Mouse (Mus musculus) liver, postnatal 0 days (tissue): Measurements from ENCODE around the gene Serpinf2. TPM values are rescaled to one million over a fixed set of nuclear protein-coding genes. Genes with fewer than 3 reads are reported as not detected.
A peak's percentile ranks its signal among the peaks of the same experiment; 100 is the strongest.

ENCODE experiments used
- ATAC-seq: fragments of 200-750 bp; cut with Nextera tagmentation; 2 replicates; pipeline ENCODE4 v1.8.0; 2017; ENCODE audit warnings: mild to moderate bottlenecking, moderate library complexity
- DNase-seq: peaks from one replicate; pipeline ENCODE4 v3.0.0-alpha.2; 2016
- H3K27ac ChIP-seq: fragments of 300-500 bp; sonication (generic); 2 replicates; pipeline ENCODE4 v1.5.1; 2014; ENCODE audit warnings: antibody characterized with exemption, moderate library complexity, mild to moderate bottlenecking, low read depth
- H3K27me3 ChIP-seq: fragments of 300-500 bp; sonication (generic); 2 replicates; pipeline ENCODE4 v1.6.1; 2014; ENCODE audit warnings: low read length, control low read depth, mixed read lengths; ENCODE audit not compliant: insufficient read depth
- H3K36me3 ChIP-seq: fragments of 300-500 bp; sonication (generic); replicated peaks from 2 replicates; pipeline ENCODE4 v1.6.1; 2014; ENCODE audit warnings: mild to moderate bottlenecking, control low read depth, low read length, moderate library complexity, mixed read lengths; ENCODE audit not compliant: insufficient read depth
- H3K4me1 ChIP-seq: fragments of 300-500 bp; sonication (generic); 2 replicates; pipeline ENCODE4 v1.6.1; 2014; ENCODE audit warnings: antibody characterized with exemption, mild to moderate bottlenecking, control low read depth; ENCODE audit not compliant: insufficient read depth
- H3K4me2 ChIP-seq: fragments of 300-500 bp; sonication (generic); 2 replicates; pipeline ENCODE4 v1.6.1; 2014; ENCODE audit warnings: low read depth, mild to moderate bottlenecking, low read length, moderate library complexity, mixed read lengths
- H3K4me3 ChIP-seq: fragments of 300-500 bp; sonication (generic); 2 replicates; pipeline ENCODE4 v1.5.1; 2014; ENCODE audit warnings: low read depth, low read length
- H3K9ac ChIP-seq: fragments of 300-500 bp; sonication (generic); replicated peaks from 2 replicates; pipeline ENCODE4 v1.6.1; 2014; ENCODE audit warnings: mild to moderate bottlenecking, moderate library complexity
- H3K9me3 ChIP-seq: fragments of 300-500 bp; sonication (generic); 2 replicates; pipeline ENCODE4 v1.6.1; 2016; ENCODE audit warnings: mild to moderate bottlenecking, control low read depth, low read length, mixed read lengths
- CTCF ChIP-seq: sonication (generic); IDR thresholded peaks from 2 replicates; pipeline ENCODE4 v1.5.1; 2016; ENCODE audit warnings: antibody characterized with exemption, low read depth
- EP300 ChIP-seq: IDR thresholded peaks from 2 replicates; pipeline ENCODE4 v1.6.1; 2016; ENCODE audit warnings: antibody characterized with exemption, low read depth, mild to moderate bottlenecking
- WGBS: fragments of 180-500 bp; shearing (Covaris S2); extraction: QIAGEN DNeasy Blood & Tissue Kit; methylation state at CpG from one replicate; pipeline ENCODE4 v1.1.7; 2014; ENCODE audit not compliant: insufficient replicate concordance; 5-methylcytosine and 5-hydroxymethylcytosine counted together
- polyA plus RNA-seq: library from polyadenylated mRNA; unstranded; fragments of >200 nt; fragmentation: Nextera tagmentation; extraction: Ambion mirVana; gene quantifications from 2 replicates; pipeline ENCODE4 v1.2.1, GENCODE M21; 2015

The Serpinf2 gene
- polyA plus RNA-seq, 1 experiment from 2014 or later, result 975 TPM

GRCm38 (mm10) chr11:75439951-75440350 is 560 bp upstream of the Serpinf2 start:
- peak overlapping the region; percentile 76 for H3K27ac ChIP-seq
- no peak overlapping the region for H3K4me2 ChIP-seq
- H3K4me3 ChIP-seq, result no peak overlapping the region
- ATAC-seq (no peak), DNase-seq (no peak)
- TF ChIP-seq CTCF (no peak), EP300 (no peak)
- H3K27me3 ChIP-seq, result no peaks in the 10 kb centered on the region
- peaks cover 43% of the 10 kb centered on the region for H3K36me3 ChIP-seq
- no peaks in the 10 kb centered on the region for H3K9me3 ChIP-seq
- no peak overlapping the region for H3K9ac ChIP-seq
- H3K4me1 ChIP-seq, result peaks cover 30% of the 10 kb centered on the region
- WGBS, result 72% methylated on average over 3 of the region's 3 CpGs

- H3K4me3 ChIP-seq, result peak overlapping the region; percentile 47
- TF ChIP-seq EP300 (no peak), CTCF (no peak)
- ATAC-seq (peak; percentile 40), DNase-seq (no peak)
- peaks cover 41% of the 10 kb centered on the region for H3K36me3 ChIP-seq
- no peaks in the 10 kb centered on the region for H3K27me3 ChIP-seq
- peak overlapping the region; percentile 95 for H3K27ac ChIP-seq
- peaks cover 25% of the 10 kb centered on the region for H3K4me1 ChIP-seq
- peak overlapping the region; percentile 70 for H3K9ac ChIP-seq
- 62% methylated on average over 3 of the region's 3 CpGs for WGBS
- H3K4me2 ChIP-seq, result peak overlapping the region; percentile 65
- H3K9me3 ChIP-seq, result peaks cover 4% of the 10 kb centered on the region; the same call in 1 of the 2 replicates
Observed at GRCm38 (mm10) chr11:75438804-75439203, 587 bp downstream of the Serpinf2 start.

- Histone ChIP-seq H3K4me3 (peak overlapping the region; percentile 47), H3K36me3 (peaks cover 36% of the 10 kb centered on the region), H3K9ac (peak overlapping the region; percentile 70)
Observed at GRCm38 (mm10) chr11:75438194-75438593, 1.2 kb downstream of the Serpinf2 start.

GRCm38 (mm10) chr11:75434138-75434537 is 5.3 kb downstream of the Serpinf2 start:
- 86% methylated on average over 5 of the region's 5 CpGs for WGBS
- DNase-seq, result no peak
- Histone ChIP-seq H3K9ac (no peak overlapping the region), H3K4me3 (no peak overlapping the region), H3K4me1 (peaks cover 3% of the 10 kb centered on the region; the same call in 1 of the 2 replicates), H3K27me3 (no peaks in the 10 kb centered on the region), H3K4me2 (no peak overlapping the region), H3K9me3 (peaks cover 4% of the 10 kb centered on the region; the same call in 1 of the 2 replicates), H3K36me3 (peaks cover 26% of the 10 kb centered on the region; the same call in 1 of the 2 replicates), H3K27ac (no peak overlapping the region)
- no peak for ATAC-seq
- peak; percentile 64 for TF ChIP-seq CTCF
- TF ChIP-seq EP300, result no peak

More at GRCm38 (mm10) chr11:75438194-75438593, 1.2 kb downstream of the Serpinf2 start:
- Histone ChIP-seq H3K4me2 (peak overlapping the region; percentile 65), H3K4me1 (peaks cover 23% of the 10 kb centered on the region), H3K9me3 (peaks cover 4% of the 10 kb centered on the region; the same call in 1 of the 2 replicates), H3K27me3 (no peaks in the 10 kb centered on the region), H3K27ac (peak overlapping the region; percentile 95)
- DNase-seq (no peak), ATAC-seq (no peak)
- TF ChIP-seq EP300, result no peak
- no peak for TF ChIP-seq CTCF
- 57% methylated on average over 13 of the region's 13 CpGs for WGBS

GRCm38 (mm10) chr11:75431307-75431706 is 8.1 kb downstream of the Serpinf2 start:
- peaks cover 26% of the 10 kb centered on the region; the same call in 1 of the 2 replicates for H3K36me3 ChIP-seq
- peaks cover 3% of the 10 kb centered on the region; the same call in 1 of the 2 replicates for H3K4me1 ChIP-seq
- no peak overlapping the region for H3K4me3 ChIP-seq
- H3K27ac ChIP-seq, result no peak overlapping the region
- no peaks in the 10 kb centered on the region for H3K27me3 ChIP-seq
- peaks cover 4% of the 10 kb centered on the region; the same call in 1 of the 2 replicates for H3K9me3 ChIP-seq
- TF ChIP-seq EP300 (no peak), CTCF (no peak)
- H3K9ac ChIP-seq, result no peak overlapping the region
- WGBS, result 83% methylated on average over 11 of the region's 11 CpGs
- no peak overlapping the region for H3K4me2 ChIP-seq
- no peak for ATAC-seq
- DNase-seq, result no peak

GRCm38 (mm10) chr11:75429019-75429705 is 10.2 kb downstream of the Serpinf2 start:
- no peak for DNase-seq

More at GRCm38 (mm10) chr11:75429019-75429705, 10.2 kb downstream of the Serpinf2 start:
- Histone ChIP-seq H3K4me1 (no peaks in the 10 kb centered on the region; the same call in 1 of the 2 replicates), H3K9ac (no peak overlapping the region), H3K4me2 (no peak overlapping the region), H3K9me3 (peaks cover 1% of the 10 kb centered on the region; the same call in 1 of the 2 replicates), H3K36me3 (peaks cover 16% of the 10 kb centered on the region; the same call in 1 of the 2 replicates), H3K27me3 (no peaks in the 10 kb centered on the region), H3K27ac (peak overlapping the region; percentile 53), H3K4me3 (no peak overlapping the region)
- no peak for TF ChIP-seq EP300
- TF ChIP-seq CTCF, result no peak
- 33% methylated on average over 9 of the region's 9 CpGs for WGBS
- peak; percentile 19; the same call in 1 of the 2 replicates for ATAC-seq
